Mouse (Mus musculus): ENCODE results near the gene Cyp8b1.

Gene Cyp8b1

GRCm38 (mm10) chr9:121914226-121914757, 1.8 kb downstream of the Cyp8b1 start:
- DNase-seq (ENCODE audit: low read depth) = no peak

GRCm38 (mm10) chr9:121912786-121913185, 3.3 kb downstream of the Cyp8b1 start:
- no peak for DNase-seq (ENCODE audit: low read depth)

- DNase-seq (ENCODE audit: low read depth) = no peak
Observed at GRCm38 (mm10) chr9:121911196-121911595, 4.9 kb downstream of the Cyp8b1 start.

- DNase-seq (ENCODE audit: low read depth) = no peak
Observed at GRCm38 (mm10) chr9:121909635-121910034, 6.5 kb downstream of the Cyp8b1 start.

- DNase-seq (ENCODE audit: low read depth) = no peak
Observed at GRCm38 (mm10) chr9:121908321-121908720, 7.8 kb downstream of the Cyp8b1 start.

- DNase-seq (ENCODE audit: low read depth) = no peak
Observed at GRCm38 (mm10) chr9:121907356-121908070, 8.6 kb downstream of the Cyp8b1 start.

GRCm38 (mm10) chr9:121906456-121906855, 9.6 kb downstream of the Cyp8b1 start:
- DNase-seq (ENCODE audit: low read depth) = no peak

GRCm38 (mm10) chr9:121905556-121906185, 10.4 kb downstream of the Cyp8b1 start:
- no peak for DNase-seq (ENCODE audit: low read depth)

GRCm38 (mm10) chr9:121904946-121905345, 11.2 kb downstream of the Cyp8b1 start:
- no peak for DNase-seq (ENCODE audit: low read depth)

GRCm38 (mm10) chr9:121904319-121904718, 11.8 kb downstream of the Cyp8b1 start:
- DNase-seq (ENCODE audit: low read depth) = no peak

- no peak for DNase-seq (ENCODE audit: low read depth)
Observed at GRCm38 (mm10) chr9:121903476-121904305, 12.4 kb downstream of the Cyp8b1 start.

GRCm38 (mm10) chr9:121901710-121902700, 14.1 kb downstream of the Cyp8b1 start:
- DNase-seq (ENCODE audit: low read depth) = no peak

- no peak for DNase-seq (ENCODE audit: low read depth)
Observed at GRCm38 (mm10) chr9:121900282-121900855, 15.7 kb downstream of the Cyp8b1 start.

GRCm38 (mm10) chr9:121899306-121899705, 16.8 kb downstream of the Cyp8b1 start:
- no peak for DNase-seq (ENCODE audit: low read depth)

GRCm38 (mm10) chr9:121898245-121898644, 17.9 kb downstream of the Cyp8b1 start, which contains the start of gene Ackr2:
TSS of gene Ackr2 (plus strand) at chr9:121898355.
- DNase-seq (ENCODE audit: low read depth) = no peak

- DNase-seq (ENCODE audit: low read depth) = no peak
Observed at GRCm38 (mm10) chr9:121896820-121897219, 19.3 kb downstream of the Cyp8b1 start.

- no peak for DNase-seq (ENCODE audit: low read depth)
Observed at GRCm38 (mm10) chr9:121895392-121895993, 20.6 kb downstream of the Cyp8b1 start.

GRCm38 (mm10) chr9:121894447-121894846, 21.7 kb downstream of the Cyp8b1 start:
- no peak for DNase-seq (ENCODE audit: low read depth)

- no peak for DNase-seq (ENCODE audit: low read depth)
Observed at GRCm38 (mm10) chr9:121892057-121892687, 23.9 kb downstream of the Cyp8b1 start.

- DNase-seq (ENCODE audit: low read depth) = no peak
Observed at GRCm38 (mm10) chr9:121891301-121891700, 24.8 kb downstream of the Cyp8b1 start.
